Mouse (Mus musculus) embryo, embryonic 11 days (tissue): ENCODE measurements around the gene Cnrip1.

Experiments used
- DNase-seq: peaks from one replicate; pipeline ENCODE4 v3.0.0-alpha.2; 2015

Cnrip1 gene

GRCm38 (mm10) chr11:17112419-17113090 lies 61.2 kb downstream of the Cnrip1 start:
- DNase-seq, result no peak

- DNase-seq, result no peak
Measured at GRCm38 (mm10) chr11:17126418-17126817, 75.0 kb downstream of the Cnrip1 start.
